Mouse (Mus musculus): ENCODE results near the gene Tex264.

Tex264 gene

DNA sequence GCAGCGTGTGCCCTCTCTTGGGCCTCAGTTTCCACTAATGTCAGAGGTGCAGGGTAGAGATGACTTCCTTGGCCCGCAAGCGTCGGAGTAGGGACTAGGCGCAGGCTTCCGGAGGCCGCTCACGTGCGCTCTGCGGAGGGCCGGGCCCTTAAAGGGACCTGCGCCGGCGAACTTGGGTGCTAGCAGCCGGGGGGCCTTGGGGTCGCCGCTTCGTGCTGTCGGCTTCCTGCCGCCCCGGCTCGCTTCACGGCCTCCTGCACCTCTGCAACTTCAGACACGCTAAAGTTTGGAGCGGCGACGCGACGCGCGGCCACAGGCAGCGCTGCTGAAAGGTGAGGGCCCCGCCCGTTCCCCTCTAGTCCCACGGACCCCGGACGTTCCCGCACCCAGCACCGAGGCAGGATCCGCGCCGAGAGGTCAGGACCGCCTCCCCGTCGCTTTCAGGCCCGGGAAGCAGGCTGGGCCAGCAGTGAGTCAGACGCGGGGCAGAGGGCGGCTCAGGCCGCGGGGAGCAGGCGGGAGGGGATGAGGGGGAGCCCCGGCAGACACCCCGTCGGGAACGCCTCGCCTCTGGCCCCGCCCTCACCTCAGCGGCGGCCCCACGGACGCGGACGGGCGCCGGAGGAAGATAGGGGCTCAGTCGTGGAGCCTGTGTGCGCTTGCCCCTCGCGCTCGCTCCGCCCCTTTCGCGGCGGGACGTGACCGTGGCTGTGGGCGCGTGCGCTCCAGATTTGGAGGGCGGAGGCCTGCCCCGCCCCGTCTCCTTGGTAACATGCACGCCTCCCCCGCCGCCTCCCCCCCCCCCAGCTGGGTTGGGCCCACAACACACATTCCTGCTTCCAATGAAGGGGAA is at the start of gene Tex264:
Tex264 (minus strand) TSS at position 679 of the 853 bp plus-strand sequence.
- peak; percentile 99 for DNase-seq

DNA sequence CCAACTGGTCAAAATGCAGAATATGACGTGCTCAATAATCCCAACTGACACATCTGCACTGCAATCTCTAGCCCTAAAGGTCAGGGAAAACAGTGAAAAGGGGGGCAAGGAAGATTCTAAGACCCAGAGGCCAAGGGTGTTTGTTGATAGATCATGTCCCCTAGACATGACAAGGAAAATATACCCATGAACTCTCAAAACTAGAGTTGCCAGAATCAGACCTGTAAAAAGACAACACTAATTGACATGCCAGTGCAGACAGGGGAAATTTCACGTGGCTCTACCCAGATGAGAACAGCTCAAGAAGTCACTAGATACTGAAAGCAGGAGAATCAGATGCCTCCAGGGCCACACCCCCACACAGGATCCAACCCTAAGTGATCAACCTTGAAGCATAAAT is 48.0 kb upstream of the Tex264 start:
- DNase-seq: peak; percentile 65

DNA sequence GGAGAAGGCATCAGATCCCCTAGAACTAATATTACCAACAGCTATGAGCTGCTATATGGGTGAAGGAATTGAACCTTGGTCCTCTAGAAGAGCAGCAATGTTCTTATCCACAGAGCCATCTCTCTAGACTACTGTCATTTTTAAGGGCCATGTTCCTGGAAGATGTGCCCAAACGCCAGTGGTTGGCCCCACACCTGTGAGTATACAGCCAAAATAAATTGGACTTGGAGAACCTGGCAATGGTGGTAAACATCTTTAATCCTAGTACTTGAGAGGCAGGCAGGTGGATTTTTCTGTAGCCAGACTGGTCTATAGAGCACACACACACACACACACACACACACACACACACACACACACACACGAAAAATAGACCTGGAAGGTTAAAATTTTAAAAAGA is 43.7 kb upstream of the Tex264 start:
- no peak for DNase-seq

DNA sequence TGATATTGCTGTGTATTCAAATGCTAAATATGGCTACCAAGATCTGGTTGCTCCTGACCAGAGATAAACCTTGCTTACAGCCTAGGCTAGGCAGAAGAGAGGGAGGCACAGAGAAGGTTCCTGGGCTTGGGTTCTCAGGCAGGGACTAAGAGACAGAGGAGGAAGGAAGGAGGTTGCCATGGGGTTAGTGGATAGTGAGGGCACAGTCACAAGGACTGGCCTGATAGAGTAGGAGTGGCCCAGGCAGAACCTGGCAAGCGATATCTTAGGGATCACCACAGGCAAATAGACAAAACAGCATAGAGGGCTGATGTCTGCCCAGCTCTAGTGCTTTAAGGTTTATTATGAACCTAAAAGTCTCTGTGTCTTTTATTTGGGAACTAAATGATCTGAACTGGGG is 41.2 kb upstream of the Tex264 start:
- peak; percentile 55 for DNase-seq

DNA sequence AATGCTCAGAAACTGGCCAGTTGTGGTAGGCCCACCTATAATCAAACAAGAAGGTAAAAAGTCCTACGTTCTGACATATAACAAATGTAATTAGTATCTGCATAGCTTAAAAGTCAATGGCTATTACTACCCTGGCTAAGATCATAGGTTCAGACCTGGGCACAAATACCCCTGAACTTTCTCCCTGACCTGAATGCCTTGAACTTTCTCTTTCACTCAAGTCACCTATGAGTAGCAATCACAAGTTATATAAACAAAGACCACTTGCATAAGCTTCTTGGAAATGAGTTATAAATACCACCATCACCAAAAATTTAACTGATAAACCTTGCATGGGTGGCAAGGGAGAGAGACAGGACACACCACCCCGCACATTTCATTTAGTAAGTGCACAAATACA is 39.7 kb upstream of the Tex264 start:
- DNase-seq: peak; percentile 14

DNA sequence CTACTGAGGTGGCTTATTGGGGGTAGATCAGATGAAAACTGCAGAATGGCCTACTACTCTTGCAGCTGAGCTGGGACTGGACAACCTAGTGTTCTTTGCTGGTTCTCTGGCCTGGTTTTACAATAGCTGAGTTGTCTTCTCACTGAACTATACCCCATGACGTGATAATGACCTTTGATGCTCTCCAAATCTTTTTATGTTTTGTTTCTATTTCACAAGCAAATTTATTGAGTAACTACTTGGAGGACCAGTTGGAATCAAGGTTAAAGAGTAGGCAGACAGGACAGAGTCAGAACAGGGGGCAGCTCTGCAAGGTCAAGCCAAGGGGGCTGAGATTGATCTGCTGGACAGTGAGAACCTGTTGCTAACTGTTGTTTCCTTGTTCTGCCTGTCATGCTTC is 39.1 kb upstream of the Tex264 start:
- peak; percentile 21 for DNase-seq

DNA sequence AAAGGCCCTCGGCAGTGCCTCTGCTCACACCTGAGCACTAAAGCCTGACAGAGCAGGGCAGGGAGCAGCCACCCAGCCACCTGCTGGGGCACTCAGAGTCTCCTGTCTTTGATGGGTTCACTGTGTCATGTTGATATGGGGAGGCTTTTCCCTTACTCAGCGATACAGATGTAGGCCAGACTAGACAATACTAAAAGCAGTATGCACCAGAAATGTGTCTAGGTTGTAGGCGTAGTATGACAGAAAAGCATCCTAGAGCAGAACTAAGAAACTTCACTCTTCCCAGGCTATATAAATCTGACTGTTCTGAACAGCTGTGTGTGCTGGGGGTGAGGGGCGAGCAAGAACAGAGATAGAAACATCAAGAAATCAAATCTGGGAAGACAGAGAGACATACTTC is 31.0 kb upstream of the Tex264 start:
- no peak for DNase-seq

DNA sequence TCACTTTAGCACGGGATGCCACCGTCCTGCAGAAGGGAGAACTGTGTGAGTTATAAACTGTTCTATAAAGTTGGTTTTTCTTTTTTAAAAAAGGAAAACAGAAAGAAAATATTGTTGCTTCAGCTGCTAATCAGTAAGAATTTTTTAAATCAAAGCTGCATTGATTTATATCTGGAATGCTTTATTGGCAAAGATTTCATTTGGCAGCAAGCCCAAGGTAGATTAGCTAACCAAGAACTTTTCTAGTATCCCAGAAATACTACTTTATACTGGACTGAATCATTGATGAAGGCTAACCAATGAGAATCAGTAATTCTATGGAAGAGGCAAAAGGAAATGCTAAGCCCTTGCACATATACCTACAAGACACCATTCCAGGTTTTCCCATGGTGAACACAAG is 30.5 kb upstream of the Tex264 start:
- DNase-seq: no peak

DNA sequence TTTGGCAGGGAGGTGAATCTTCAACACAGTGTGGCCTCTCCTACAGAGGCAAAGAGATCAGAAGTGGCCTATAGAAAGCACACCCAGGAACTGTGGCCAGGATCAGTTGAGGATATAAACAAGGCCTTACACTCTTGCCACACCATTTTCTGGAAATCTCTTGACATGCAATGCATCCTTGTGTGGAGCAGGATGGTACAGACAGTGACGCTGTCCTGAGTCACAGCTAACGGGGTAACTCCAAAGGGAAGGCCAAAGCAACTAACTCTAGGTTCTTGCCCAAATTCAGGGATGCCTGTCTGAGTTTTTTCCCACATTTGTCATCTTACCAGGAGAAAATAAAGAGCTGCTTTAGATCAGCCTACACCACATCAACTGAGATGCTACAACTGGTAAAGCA is 26.7 kb upstream of the Tex264 start:
- DNase-seq: no peak

DNA sequence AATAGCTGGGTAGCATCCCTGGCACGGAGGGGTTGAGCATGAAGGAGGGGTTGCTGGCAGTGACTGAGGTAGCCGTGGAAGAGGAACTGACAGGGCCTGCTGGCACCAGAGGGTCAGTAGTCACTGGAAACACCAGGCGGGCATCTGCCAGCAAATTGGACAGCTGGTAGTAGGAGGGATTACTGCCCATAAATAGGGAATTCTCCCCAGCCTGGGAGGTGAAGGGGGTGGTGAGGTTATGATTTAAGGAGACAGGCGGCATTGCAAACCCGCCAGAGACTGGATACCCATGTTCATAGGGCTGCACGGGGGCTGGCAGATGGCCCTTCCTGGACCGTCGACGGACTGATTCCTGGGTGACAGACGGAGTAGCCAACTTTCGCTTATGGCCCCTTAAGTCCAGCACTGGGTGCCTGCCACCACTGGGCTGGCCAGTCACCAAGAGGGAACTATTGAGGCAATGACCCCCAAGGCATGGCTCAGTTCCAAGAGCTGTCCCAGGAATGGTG is 7.3 kb upstream of the Tex264 start:
- DNase-seq: peak; percentile 86

DNA sequence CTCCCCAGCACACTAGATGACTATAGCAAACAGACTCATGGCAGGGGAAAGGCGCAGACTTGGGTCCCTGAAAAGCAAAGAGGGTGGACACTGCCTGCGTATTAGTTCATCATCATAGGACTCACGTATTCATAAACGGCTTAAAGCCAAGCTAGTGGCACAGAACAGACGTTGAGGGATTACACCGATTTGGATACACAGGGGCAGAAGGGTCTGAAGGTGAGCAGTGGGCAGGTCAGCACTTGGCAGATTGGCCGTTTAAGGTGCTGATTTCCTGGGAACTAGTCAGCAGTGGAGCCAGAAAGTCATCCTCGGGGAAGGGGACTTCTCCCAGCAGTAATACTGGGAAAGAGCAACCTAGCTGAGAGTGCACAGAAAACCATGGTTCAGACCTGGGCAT is 3.1 kb upstream of the Tex264 start:
- peak; percentile 82 for DNase-seq

DNA sequence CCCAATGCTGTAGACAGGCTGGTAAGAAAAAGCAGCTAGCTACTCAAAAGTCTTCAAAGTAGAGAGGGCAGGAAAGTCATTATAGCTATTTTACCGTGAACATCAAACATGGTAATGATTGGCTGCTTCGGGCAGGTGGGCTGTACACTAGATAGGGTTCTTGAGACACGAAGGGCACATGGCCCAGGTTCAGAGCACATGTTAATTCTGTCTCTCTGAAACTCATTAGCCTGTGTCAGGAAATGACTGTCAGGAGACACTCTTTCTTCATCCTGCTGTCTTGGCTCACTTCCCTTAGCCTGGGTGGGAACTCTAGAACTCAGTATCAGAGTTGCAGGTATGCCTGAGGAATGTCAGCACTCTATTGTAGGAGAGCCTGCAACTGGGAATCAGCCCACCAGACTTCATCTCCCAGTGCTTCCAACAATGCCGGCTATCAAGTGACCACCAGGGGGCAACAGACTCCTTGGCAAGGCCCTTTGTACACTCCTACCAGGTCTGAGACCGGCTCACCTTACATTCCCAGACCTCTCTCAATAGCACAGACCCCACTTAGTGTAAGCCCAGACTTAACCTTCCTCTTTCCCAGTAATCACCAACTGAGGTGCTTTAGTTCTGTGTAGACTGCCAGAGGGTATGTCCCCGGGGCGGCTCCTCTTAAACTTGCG is 1.4 kb upstream of the Tex264 start:
- DNase-seq: peak; percentile 97

DNA sequence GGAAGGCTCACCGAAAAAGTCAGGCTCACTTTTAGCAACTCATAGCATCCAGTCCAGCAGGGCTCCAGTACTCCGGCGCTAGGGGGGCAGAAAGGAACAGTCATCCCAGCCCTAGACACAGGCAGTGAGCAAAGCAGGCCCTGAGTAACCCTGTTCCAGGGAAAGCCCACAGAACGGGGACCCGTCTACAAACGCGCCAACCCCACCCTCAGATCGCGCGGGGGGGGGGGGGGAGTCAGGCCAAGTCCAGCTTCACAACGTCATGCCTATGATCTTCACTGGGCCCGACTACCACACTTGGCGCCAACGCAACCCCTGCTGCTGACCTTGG is 844 bp downstream of the Tex264 start:
- no peak for DNase-seq

DNA sequence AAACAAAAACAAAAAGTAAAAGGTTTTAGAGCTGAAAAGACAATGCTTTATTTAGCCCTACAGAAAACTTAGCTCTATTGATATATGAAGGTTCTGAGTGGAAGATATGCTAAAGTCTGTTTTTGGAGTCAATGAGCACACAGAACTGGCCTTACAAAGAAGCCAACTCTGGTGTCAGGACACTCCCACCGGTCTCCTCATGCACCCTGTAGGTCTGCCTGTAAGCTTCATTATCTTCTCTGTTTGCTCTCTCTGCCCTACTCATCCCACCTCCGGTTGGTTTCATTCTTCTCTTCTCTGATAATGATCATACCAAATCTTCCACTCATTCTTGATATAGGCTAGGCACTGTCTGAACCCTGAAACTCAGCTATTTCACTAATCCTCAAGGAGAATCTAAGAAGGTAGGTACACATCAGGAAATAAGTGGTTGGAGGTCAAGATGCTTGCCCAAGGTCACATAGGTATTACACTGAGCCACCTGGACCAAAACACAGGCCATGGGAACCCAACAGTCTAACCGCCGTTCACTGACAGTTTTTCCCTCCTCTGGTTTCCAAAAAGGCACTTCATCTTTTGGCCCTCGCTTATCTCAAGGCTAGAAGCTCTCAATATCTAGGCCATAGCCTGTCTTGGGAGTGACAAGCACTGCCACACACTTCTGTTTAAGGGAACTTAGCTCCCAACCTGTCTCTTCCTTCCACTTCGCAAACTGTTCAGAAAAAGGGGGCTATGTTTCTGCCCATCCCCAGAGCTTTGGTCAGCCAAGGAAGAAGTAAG is 1.4 kb downstream of the Tex264 start:
- peak; percentile 79 for DNase-seq

DNA sequence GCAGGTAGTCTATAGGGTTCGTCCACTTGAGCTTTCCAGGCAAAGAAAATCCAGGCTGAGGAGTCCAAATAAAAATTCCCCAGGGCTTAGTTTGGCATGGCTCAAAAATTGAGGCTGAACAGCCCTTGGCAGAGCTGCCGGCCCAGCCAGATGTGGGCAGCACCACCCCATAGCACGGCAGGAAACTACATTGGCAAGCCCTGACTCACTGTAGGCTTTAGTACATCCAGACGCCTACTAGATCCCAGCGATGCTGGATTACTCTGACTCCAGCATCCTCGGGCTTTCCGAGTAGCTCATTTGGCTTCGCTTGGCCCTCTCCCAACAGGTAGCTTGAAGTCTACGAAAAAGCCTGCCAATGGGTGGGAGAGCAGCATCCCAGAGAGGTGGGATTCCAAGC is 4.7 kb downstream of the Tex264 start:
- peak; percentile 76 for DNase-seq

DNA sequence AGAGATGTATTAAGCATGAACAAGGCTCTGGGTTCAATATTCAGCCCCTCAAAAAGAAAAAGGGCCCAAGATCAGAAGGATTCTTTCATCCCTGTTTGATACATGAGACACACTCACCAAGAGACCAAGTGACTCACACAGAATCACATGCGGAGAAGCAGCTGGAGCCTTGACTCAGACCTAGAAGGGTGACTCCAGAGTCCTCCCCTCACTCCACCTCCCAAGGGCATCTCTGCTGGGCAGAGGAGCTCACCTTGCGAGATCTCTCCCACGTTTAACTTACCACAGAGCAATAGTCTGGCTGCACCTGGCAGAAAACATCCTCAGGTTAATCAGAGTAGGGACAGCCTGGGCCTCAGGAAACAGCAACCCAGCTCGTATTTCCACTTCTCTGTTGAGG is 7.5 kb downstream of the Tex264 start:
- peak; percentile 81 for DNase-seq

DNA sequence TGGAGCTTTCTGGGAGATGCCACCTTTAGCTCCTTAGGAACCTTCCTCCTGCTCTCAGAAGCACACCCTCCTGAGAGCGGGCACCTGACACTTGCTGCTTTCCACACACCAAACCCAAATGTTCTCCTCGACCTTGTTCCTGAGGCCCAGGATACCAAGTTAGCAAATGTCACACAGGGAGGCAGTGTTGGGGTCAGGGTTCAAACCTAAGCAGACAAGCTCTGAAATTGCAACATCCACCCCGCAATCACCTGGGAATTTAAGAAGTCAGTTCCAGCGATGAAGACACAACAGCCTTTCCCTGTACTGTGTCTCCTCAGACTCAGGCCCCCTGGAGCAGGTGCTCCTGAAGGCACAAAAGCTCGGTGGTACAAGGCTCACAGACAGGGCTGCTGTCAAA is 8.0 kb downstream of the Tex264 start:
- DNase-seq: no peak

DNA sequence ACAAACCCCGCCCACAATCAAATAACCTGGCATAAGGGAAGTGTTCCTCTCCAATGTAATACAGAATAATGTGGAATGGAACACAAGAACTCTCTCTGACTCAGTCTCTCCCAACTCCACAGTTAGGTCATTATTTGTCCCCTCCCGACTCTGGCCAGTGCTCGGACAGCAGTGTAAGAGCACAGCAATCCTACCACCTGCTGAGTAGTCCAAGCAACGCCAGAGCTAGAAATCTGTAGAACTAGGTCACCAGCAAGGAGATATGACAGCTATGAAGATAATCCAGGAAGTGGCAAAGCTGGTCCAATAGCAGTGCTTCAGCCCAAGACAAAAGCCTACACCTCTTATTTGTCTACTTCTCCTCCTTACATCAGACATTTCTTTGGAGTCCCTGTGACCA is 9.2 kb downstream of the Tex264 start:
- no peak for DNase-seq

DNA sequence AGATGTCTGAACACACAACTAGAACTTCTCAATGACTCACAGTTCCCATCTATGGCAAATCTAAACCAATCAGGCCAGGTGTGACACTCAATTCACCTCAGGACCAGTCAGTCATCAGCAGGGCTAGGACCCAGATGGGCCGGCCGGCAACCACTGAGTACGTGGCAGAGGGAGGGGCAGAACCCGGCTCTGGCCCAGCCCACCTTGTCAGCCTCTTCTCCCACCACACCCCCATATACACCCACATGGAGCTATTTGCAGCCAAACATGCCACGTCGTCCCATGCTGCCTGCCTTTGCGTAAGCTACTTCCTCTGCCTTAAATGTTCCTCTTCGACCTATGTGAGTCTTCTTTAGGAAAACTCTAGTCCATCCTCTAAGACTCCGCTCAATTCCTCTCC is 9.8 kb downstream of the Tex264 start:
- no peak for DNase-seq

DNA sequence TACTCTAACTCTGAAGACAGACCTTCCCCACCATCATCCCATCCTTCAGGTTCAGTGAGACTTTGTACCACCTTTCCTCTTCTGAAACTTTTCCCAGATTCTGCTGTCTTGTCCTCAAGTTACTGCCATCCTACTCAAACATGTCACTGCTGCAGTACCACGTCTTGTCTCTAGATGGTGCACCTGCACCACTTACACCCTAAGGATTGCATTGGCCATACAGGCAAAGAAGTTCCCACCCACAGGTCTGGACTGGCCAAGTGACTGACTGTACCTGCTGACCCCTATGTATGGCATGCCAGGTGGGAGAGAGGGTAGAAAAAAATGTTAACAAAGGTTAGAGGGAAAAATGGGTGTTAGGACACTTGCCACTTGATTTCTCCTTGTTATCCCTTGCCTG is 10.2 kb downstream of the Tex264 start:
- peak; percentile 96 for DNase-seq

DNA sequence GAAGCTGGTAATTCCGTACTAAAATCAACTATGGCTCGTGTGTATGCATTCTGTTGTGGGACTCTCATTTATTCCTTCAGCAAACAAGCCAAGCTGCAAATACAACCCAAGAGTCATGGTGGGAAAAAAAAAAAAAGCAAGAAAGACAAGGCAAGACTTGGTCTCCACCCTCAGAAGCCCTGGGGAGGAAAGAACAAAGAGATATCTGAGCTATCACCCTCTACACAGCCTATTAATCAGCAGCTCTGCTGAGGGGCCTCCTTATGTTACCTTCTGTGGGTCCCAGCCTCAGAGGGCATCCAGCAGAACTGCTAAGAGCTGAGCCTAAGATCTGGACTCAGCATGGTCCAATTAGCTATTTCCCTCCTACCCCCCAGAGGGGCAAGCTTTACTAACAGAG is 11.9 kb downstream of the Tex264 start:
- DNase-seq: no peak

DNA sequence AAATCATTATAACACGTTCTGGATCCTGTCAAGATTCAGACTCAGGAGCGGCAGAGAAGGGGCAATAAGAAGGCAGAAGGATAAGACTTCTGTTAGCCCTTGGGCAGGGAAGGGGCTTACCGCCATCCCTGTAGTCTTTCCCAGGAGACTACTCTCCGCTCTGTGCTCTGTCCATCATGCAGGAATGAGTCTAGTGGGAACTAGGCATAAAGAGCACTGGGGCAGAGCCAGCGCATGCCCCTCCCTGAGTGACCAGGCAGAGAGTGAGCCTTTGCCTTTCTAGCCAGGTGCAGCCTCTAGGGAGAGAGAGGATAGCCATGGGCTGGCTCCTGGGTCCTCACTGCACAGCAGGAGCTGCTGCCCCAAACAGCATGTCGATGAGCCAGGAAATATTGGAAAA is 20.9 kb downstream of the Tex264 start:
- DNase-seq: no peak

DNA sequence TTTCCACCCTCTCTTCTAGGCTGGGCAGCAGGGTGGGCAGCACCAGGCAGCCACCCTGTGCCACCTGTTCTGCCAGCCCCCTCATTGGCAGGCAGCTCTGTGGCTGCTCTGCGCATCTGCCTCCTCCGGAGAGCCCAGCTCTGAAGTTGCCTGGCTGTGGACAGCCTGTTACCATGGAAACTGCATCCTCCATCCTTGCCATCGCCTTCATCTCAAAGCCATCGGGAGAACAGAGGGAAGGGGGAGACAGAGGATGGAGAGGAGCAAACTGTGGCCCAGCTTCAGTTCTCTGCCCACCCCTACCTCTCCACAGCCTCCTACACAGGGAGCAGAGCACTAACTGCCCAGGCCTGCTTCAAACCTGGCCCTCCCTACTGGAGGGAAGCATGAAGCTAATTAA is 21.3 kb downstream of the Tex264 start:
- DNase-seq: no peak

DNA sequence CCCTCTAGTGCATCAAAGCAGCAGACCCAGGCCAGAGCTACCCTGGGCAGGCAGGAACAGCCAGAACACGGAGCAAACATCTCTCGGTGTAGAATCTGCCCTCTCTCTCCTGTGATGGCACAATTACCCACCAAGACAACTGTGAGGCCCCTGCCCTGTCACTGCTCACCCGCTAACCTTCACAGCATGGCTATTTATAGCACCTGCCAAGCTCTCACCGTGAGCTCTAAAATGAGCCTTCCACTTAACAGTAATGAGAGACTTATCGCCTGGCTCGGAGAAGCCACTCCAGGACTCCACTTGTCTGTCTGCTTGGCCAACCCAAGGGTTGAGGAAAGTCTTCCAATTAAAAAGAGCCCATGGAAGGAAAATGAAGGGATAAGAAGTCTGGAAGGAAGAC is 22.5 kb downstream of the Tex264 start:
- DNase-seq: no peak

All from heart, adult 11 months (tissue).